Mouse (Mus musculus) E14TG2a.4 (cell line): ENCODE data around the gene Auh.

Source experiments
- CTCF ChIP-seq: conservative IDR thresholded peaks from 2 replicates; pipeline ENCODE4 v1.5.1; 2014; ENCODE audit warnings: low read length
- POU5F1 ChIP-seq: IDR thresholded peaks from 2 replicates; pipeline ENCODE4 v1.6.1; 2014; ENCODE audit warnings: low read length, borderline replicate concordance

DNA sequence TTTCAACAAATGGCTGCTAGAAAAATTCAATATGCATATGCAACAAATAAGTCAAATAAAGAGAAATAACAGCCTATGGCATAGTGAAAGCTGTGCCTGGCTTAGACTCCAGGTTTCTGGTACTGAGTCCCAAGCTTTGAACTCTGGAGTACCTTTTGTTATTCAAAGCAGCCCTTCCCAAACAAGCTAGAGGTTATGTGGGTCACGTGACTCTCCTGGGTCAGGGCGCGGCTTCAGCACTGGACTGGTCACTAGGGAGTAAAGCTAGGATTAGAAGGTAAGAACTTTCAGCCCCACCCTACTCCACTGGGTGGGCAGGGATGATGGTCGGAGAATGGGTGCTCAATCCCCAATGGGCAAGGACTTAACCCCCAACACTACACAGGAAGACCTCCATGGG, 18.2 kb downstream of the Auh start:
- no peak for TF ChIP-seq POU5F1
- no peak for TF ChIP-seq CTCF
